Mouse (Mus musculus) heart, postnatal 14 days (tissue): Measurements from ENCODE around the gene Fam184a. TPM values are rescaled to one million over a fixed set of nuclear protein-coding genes. Genes with fewer than 3 reads are reported as not detected.

Source experiments
- DNase-seq, 2 experiments: peaks; one replicate each; pipeline ENCODE4 v3.0.0; 2021 to 2022
- intact Hi-C: fragments of 180-260 bp; cut with DNase I; formaldehyde crosslinking; loops from one replicate; pipeline ENCODE4 v1.15.1; 2025
- total RNA-seq, 2 experiments: library from RNA; stranded (reverse); gene quantifications; 2 replicates each; pipeline ENCODE4 v1.2.3; 2021

Fam184a gene
- total RNA-seq, 2 experiments from 2014 or later, result 1.2 to 1.7 TPM

DNA sequence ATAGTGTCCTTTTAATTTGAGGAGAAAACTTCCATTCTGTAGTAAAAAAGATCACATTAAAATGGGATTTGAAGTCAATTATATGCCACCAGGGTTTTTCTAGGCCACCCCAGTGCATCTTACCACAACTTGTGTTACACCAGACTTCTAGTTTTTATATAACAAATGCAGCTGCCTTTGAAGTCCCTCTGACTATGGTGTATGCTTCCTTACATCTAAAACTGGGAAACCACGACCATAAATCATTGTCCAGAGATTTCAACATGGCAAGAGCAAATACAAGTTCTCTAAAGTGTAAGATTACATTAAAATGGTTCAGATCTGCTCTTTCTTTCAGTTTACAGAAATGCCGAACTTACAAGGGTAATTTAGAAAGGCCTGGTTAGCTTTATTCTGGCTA, 142.6 kb downstream of the Fam184a start:
- no peak for DNase-seq
- intact Hi-C loops, result no loop called here

DNA sequence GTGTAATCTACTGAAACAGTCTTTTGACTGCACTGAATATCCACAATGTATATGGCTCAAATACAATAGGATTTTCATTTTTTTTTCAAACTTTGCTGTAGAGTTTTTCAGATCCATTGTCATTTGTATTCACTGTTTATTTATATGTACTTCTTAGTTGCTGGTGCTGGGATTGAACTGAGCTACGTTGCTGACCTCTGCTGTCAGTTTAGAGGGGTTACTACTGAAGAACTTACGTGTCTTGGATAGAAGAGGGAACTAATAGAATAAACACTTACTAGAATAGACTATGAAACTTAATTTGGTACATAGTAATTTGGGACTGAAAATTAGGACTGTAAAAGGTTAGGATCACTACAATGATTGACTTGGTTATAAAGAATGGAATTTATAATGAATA, 145.6 kb downstream of the Fam184a start:
- intact Hi-C loops, result no loop called here
- no peak for DNase-seq

DNA sequence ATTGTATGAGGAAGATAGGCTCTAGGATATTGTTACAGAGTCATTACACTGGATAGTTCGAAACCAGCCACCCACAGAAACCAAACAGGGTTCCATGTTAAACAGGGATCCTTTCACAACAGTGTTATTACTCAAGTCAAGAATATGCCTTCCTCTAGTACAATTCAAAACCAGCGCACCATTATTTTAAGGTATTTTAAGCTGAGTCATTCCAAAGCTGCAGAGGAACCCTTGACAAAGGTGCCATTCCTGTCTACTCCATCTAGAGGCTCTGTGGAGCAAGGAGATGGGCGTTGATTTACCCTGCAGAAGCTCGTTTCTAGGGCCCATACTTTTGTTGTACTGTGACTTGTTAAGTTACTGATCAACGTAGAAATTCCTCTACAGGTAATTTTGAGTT, 152.1 kb downstream of the Fam184a start:
- DNase-seq, result no peak
- intact Hi-C loops, result loop anchor here (10.0 kb wide), 1 partner anchor 254 kb away; no protein-coding TSS in a partner anchor

DNA sequence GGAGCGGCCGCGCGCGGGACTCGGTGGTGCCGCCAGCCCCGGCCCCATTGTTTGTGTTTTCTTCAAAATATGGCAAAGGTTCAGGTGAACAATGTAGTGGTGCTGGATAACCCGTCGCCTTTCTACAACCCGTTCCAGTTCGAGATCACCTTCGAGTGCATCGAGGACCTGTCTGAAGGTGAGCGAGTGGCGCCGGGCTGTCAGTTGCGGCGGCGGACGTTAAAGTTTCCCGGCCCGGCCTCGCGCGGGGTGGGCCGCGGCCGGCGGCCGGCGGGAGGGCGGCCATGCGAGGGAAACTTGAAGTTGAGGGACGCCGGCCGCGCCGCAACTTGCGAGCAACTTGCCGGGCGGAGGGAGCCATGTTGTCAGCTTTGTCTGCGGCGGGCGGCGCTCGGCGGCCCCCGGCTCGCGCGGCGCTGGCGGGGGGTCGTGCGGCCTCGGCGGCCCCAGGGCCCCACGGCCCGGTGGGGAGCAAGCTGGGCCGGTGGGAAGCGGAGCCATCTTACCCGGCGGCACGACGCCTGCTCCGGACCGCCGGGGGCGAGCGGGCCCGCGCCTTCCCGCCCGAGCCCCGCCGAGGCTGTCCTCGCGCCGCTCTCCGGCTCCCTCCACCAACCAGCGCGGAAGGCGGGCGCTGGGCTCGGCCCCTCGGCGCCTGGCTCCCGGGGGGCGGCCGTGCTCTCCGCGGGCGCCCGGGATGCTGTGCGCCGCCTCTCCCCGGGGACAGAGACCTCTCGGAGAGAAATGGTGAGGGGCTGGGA, 153.6 kb downstream of the Fam184a start:
- DNase-seq, result peak; percentile 57 to 69
- intact Hi-C loops, result loop anchor here (2.0 to 10.0 kb wide), 2 partner anchors 32 to 252 kb away; no protein-coding TSS in a partner anchor

DNA sequence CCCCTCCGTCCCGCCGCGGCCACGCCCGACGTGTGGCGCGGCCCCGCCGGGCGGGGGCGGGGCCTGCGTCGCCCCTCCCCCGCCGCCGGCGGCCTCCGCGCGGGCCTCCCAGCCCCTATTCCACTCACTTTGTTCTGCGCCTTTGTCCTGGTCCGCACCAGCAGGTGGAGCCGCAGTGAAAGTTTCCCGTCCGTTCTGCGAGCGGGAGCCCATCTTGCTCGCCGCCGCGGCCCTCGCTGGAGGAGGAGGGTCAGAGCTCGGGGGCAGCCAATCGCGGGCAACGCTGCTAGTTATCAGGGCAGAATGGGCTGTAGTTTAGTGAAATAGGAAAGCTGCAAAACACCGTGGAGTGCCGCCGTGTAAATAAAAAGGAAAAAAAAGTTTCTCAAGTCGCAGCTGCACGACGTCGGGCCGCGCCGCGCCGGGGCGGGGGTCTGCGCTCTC, 154.2 kb downstream of the Fam184a start, which contains the start of gene Asf1a:
Gene Asf1a, plus strand, starts transcription at position 81 of the 444 bp plus-strand sequence.
- intact Hi-C loops, result loop anchor here (2.0 to 10.0 kb wide), 2 partner anchors 32 to 252 kb away; no protein-coding TSS in a partner anchor
- DNase-seq, result peak; percentile 97

DNA sequence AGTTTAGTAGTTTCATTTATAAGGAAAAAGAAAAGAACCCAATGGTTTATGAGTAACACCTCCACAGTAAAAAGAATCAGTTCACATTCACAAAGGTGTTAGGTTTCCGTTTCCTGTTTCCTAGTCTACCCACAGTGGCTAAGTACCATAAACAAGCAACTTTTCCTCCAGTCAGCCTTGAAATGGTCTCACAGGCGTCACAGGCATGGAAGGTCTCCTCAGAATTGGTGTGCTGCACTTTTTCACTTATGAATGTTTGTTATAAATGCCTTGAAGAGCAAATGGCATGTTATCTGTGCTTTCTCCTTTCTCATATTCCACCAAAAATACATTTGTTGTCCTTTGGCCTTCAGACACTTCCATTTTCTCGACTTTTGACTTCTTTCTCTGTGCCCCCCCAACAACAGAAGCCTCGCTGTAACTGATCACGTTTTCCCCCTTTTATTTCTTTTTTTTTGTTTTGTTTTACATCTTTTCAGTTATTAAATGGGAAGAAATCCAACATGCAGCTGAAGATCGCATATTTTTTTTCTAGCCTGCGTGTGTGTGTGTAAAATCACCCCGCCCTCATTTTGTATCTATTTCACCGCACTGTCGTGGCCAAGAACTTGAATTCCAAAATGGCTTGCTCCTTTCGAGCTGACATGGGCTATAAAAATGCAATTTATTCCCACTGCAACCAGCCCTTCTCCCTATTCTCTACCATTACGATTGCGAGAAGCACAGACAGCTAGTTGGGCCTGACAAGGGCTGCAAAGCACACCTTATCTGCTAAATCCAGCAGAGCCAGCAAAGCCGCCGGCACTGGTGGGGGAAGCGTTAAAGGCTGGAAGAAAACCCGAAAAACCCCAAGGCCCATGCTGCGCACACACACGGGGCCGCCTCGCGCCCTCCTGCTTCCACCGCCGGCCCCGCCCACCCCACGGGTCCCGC, 154.9 kb downstream of the Fam184a start:
- no peak for DNase-seq
- intact Hi-C loops, result loop anchor here (2.0 to 10.0 kb wide), 2 partner anchors 33 to 251 kb away; no protein-coding TSS in a partner anchor

DNA sequence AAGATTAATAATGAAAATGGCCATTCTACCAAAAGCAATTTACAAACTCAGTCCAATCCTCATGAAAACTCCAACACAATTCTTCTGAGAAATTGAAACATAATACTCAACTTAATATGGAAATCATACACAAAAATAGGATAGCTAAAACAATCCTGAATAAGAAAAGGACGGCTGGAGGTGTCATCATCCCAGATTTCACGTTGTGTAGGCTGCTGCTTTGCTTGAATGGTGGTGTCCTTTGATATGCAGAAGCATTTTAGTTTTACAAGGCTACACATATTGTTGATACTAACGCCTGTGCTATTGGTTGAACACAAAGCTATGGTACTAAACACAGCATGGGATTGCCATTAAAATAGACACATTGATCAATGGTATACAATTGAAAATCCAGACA, 165.1 kb downstream of the Fam184a start:
- DNase-seq, result no peak
- intact Hi-C loops, result no loop called here

Other genes starting within 250 kb of the Fam184a start
- 10 to 100 TPM; 27.9 to 30.9 TPM for gene Asf1a, start 154.4 kb downstream of the Fam184a start, total RNA-seq
- gene Mcm9, start 120.7 kb downstream of the Fam184a start, total RNA-seq, result 1 to 10 TPM; 4.2 to 4.7 TPM